Mouse (Mus musculus) cerebellum, adult 2 months (tissue): Measurements from ENCODE around the gene Pygm.

ENCODE experiments used
- CTCF ChIP-seq: fragments of 200-500 bp; IDR thresholded peaks from 2 replicates; pipeline ENCODE4 v1.5.1; 2011; ENCODE audit warnings: low read depth, mild to moderate bottlenecking, control low read depth, low read length, moderate library complexity, borderline replicate concordance; ENCODE audit not compliant: insufficient read depth
- POLR2A ChIP-seq: fragments of 200-500 bp; IDR thresholded peaks from 2 replicates; pipeline ENCODE4 v1.6.1; 2011; ENCODE audit warnings: low read length, control low read depth, borderline replicate concordance; ENCODE audit not compliant: insufficient read depth

- TF ChIP-seq POLR2A (no peak), CTCF (no peak)
Observed at GRCm38 (mm10) chr19:6445761-6446423, 61.7 kb downstream of the Pygm start.
